Mouse (Mus musculus) layer of hippocampus, adult 2 months (tissue): ENCODE measurements around the gene Ndufb4. TPM values are rescaled to one million over a fixed set of nuclear protein-coding genes. Genes with fewer than 3 reads are reported as not detected.

Experiments used
- DNase-seq, 2 experiments: peaks; one replicate each; pipeline ENCODE4 v3.0.0; 2022; ENCODE audit warnings: low spot score in 2 of 2
- H3K27ac ChIP-seq: fragments of 200-600 bp; 2 replicates; pipeline ENCODE4 v1.8.1; 2022
- H3K4me3 ChIP-seq: fragments of 200-600 bp; 2 replicates; pipeline ENCODE4 v1.8.1; 2022; ENCODE audit warnings: mild to moderate bottlenecking
- CTCF ChIP-seq: fragments of 200-600 bp; conservative IDR thresholded peaks from 2 replicates; pipeline ENCODE4 v1.8.1; 2022; ENCODE audit warnings: antibody characterized with exemption, mild to moderate bottlenecking, moderate library complexity
- total RNA-seq, 2 experiments: library from RNA; stranded (reverse); gene quantifications; 2 replicates each; pipeline ENCODE4 v1.2.3; 2021

Gene Ndufb4
- total RNA-seq, 2 experiments from 2014 or later = 83.1 to 94.7 TPM

DNA sequence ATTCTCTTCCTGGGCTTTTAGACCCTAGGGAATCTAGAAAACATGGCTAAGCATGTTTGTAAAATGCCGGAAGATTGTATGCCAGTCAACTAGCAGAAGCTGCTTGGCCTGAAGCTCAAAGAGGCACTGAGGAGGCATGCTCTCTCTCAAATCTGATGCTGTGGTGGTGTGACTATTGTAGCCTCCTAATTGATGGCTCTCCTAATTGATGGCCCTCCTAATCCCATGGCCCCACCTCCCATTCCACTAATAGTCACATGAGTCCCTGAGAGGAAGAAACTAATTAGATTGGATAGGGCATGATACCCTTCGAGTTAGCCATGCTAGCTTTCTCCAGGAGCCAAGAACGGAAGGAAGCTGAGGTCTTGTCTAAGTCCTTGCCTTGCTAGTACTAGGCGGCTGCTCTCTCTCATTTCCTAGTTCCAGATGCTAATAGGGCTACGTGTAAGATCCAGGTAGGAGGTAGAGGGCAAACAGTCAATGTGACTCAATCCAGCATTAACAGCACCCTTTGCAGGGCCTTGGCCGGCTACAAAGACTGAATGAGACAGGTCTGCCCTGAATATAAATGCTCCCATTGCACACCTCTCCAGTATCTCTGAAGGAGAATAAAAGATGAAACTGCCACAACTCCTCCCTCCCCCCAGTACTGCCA is 31.8 kb upstream of the Ndufb4 start:
- no peak for TF ChIP-seq CTCF
- Histone ChIP-seq H3K27ac (peak overlapping the region; percentile 53), H3K4me3 (no peak overlapping the region)
- no peak for DNase-seq

DNA sequence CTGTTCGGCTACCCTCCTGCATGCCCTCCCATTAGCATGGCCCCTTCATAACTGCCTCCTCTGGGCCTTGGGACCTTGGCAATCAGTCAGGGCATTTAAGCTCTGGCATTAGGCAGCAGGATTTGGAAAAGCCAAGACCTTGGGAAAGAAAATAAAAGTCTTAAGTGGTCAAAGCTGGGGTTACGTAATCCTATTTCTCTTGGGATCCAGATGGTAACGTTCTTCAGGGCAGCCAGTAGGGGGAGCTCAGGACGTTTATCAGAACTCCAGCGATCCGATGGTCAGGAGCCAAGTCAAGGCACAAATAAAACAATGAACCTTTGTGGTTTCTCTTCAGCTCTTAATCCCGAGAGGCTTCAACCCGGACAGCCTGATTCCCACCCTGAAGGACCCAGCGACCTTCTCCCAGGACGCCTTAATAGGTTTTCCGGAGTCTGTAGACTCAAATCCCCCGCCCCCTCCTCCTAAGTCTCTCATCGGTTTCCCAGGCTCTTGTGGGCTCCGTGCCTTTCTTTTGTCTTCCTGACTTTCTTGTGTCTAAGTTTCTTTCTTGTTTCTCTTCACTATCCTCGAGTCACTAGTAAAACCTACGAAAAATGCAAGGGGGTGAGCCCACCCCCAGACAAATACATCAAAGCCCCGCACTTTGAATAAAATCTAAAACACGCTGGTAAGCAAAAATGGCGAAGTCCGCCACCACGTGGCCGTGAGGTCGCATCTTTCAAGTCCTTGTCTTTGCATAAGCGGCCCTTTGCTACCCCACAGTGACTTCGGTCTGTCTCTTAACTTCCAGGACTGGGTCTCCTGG is 30.6 kb upstream of the Ndufb4 start:
- peak; percentile 81 for TF ChIP-seq CTCF
- Histone ChIP-seq H3K27ac (peak overlapping the region; percentile 98), H3K4me3 (peak overlapping the region; percentile 60)
- DNase-seq = peak; percentile 84 to 85

DNA sequence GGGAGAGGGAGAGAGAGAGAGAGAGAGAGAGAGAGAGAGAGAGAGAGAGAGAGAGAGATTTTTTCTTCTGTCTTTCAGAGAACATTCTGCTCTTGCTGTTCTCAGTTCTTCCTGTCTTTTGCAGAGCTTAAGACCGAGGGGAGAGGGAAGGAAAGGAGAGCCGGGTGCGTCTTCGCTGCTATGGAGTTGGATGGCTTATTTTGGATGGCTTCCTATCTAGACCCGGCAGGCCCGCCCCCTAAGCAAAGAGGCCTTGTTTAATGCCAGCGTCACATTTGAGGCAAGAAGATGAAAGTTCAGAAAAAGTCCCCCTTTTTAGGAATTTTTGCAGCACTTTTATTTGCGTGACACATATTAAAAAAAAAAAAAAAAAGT is 30.0 kb upstream of the Ndufb4 start:
- peak overlapping the region; percentile 98 for H3K27ac ChIP-seq
- peak; percentile 27 to 39 for DNase-seq
- TF ChIP-seq CTCF = no peak
- peak overlapping the region; percentile 60 for H3K4me3 ChIP-seq

DNA sequence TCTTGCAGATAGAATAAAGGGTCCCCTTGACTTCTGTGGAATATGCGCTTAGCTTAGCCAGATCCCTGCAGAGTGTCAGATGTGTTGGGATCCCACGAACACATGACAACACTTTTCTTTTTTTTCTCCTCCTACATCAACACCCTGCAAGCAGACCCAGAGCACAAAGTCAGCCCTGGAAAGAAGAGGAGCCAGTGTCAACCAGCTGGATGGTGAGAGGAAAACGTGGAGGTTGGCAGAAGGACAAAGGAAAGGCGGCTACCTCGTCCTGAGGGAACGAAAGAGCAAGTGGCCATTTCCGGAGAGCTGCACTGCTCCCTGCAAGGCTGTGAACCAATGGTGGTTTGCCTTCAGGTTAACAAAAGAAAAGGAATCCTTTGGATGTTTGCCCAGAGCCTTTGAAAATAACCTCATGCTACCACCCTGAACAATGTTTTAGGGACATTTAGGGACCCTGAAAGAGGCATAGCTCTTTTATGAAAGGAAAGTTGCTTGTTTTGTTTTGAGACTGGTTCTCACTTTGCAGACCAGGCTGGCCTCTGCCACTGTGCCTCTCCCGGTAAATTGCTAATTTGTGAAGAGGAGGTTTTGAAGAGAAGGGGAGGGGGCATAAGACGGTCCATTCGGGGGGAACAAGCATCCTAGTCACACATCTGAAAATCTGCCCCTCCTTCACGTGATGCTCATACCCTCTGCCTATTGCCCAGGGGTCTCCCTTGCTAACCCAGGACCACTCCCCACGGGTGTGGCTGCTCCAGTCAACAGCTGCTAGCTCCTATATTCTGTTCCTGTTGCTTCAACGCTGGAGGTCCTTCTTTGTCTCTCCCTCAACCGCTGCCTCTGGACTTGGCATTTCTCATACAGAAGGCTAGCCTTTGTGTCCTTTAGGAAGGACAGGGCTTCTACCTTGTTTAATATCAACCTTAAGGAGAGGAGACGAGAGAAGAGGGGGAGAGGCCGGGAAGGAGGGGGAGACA is 29.2 kb upstream of the Ndufb4 start:
- no peak for TF ChIP-seq CTCF
- peak overlapping the region; percentile 26 for H3K4me3 ChIP-seq
- DNase-seq = peak in 1 of 2 experiments; percentile 24

DNA sequence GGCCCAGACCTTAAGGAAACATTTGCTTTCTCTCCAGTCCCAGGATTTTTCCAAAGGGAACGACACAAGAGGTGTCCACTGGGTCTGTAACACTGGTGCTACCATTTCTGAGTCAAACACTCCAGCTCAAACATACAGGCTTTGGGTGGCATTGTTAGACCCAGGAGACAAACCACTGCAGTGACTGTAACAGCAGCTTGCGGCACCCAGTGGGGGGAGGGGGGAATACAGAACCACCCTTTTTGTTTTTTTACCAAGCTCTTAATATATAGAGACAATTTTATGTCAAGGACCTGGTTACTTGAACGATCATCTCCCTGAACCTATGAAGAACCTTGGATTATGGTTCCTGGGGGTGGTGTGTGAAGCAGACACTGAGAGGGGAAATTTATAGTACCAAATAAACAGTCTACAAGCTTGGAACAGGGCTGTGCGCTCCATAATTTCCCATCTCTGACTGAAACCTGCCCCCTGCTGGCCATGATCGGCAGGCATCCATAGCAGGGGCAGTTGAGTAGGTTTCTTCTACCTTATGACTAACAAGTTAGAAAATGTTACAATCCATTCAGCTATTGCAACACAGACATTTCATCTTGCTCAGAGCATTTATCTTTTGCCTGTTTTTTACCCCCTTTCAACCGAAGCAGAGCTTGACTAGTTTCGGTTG is 28.2 kb upstream of the Ndufb4 start:
- H3K4me3 ChIP-seq = peak overlapping the region; percentile 26; the same call in 1 of the 2 replicates
- peak overlapping the region; percentile 98 for H3K27ac ChIP-seq
- DNase-seq = peak; percentile 91 to 97
- TF ChIP-seq CTCF = peak; percentile 91

More for the DNA sequence above, 29.2 kb upstream of the Ndufb4 start:
- H3K27ac ChIP-seq = peak overlapping the region; percentile 98

DNA sequence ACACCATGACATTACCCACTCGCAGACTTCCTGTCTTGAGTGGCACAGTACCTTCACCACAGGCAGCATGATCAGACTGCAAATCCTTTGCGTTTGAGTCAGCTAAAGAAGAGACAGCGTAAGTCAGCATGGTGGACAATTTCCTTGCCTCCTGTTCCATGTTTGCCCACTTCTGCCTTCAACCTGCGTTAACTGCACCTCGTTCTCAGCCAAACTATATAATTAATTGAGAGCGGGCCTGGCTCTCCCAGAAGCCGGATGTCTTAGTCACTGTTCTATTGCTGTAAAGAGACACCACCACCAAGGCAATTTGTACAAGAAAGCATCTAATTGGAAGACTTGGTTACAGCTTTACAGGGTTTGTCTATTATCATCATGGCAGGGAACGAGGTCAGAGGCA is 26.6 kb upstream of the Ndufb4 start:
- DNase-seq = no peak
- Histone ChIP-seq H3K27ac (0 out of 2 replicates have a peak overlapping the region, but pooled peaks have one; percentile 53), H3K4me3 (no peak overlapping the region)
- no peak for TF ChIP-seq CTCF

DNA sequence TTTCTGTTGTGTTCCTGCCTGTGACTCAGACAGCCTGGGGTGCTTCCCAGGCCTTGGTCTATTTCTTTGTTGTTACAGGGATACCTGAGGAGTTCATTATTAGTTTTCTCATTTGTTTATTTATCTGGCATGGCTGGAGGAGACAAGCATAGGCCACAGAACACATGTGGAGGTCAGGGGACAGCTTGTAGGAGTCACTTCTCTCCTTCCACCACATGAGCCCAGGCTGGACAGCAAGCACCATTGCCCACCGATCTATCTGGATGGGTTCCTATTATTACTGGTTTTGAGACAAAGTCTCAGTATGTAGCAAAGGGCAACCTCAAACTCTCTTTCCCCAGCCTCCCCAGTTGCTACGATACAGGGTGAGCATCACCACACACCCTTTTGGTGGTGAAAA is 26.0 kb upstream of the Ndufb4 start:
- Histone ChIP-seq H3K27ac (peak overlapping the region; percentile 7; the same call in 1 of the 2 replicates), H3K4me3 (no peak overlapping the region)
- TF ChIP-seq CTCF = no peak
- DNase-seq = no peak

DNA sequence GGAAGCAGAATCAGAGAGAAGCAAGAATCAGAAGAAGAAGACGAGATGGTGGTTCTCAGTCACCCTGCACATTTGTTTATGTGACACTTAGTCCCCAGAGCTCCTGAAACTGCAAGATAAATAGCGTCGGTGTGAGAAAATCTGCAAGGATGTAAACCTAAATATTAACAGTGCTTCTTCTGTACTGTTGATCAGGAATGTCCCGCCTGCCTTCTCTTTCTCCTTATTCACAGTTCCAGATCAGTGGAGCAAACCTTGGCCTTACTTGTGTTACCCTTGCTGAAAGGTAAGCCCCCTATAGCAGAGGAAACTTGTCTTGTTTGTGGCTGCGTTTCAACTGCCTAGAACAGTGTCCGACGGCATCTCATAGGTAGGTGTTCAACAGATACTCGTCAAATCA is 23.3 kb upstream of the Ndufb4 start:
- Histone ChIP-seq H3K27ac (0 out of 2 replicates have a peak overlapping the region, but pooled peaks have one; percentile 64), H3K4me3 (no peak overlapping the region)
- no peak for TF ChIP-seq CTCF
- no peak for DNase-seq

DNA sequence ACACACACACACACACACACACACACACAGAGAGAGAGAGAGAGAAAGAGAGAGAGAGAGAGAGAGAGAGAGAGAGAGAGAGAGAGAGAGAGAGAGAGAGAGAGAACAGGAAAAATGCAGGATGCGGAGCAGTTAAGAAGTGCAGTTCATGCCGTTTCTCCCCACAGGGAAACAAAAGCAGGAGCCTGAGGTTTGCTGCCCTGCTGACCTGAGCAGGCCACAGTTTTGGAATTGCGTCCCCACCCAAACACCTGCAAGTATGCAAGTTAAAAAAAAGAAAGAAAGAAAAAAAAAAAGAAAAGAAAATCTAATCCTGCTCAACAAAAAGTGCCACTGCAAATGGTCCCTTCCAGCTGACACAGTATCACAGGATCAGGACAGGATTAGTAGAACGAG is 22.4 kb upstream of the Ndufb4 start:
- no peak for DNase-seq
- Histone ChIP-seq H3K27ac (peak overlapping the region; percentile 64; the same call in 1 of the 2 replicates), H3K4me3 (no peak overlapping the region)
- TF ChIP-seq CTCF = no peak

DNA sequence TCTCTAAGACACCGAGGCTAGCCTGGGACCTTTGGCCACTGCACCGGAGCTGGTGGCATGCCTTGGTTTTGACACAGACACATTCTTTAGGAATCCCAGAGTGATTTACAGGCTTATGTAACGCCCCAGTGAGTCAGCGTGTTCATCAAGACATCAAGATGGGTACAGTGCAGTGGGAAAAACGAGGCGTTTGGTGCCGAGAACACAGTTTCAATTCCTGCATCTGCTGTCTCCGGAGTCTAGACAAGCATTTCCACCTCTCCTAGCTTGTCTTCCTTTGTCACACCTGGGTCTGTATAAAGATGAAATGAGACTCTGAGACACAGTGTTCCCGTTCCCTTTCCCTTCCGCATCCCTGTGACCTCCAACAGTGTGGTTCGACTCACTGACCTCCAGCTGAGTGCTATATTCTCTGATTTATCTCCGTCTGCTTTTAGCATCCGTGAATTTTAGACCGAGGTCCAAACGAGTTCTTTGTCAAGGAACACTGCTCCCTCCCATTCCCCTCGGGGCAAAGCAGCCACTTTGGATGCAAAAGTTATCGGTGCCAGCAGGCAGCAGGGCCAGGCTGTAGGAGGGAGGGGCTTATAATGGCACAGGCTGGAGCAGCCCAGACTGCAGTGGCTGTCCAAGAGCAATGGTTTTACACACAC is 21.9 kb upstream of the Ndufb4 start:
- peak; percentile 39 to 76 for DNase-seq
- TF ChIP-seq CTCF = no peak
- Histone ChIP-seq H3K27ac (peak overlapping the region; percentile 90), H3K4me3 (peak overlapping the region; percentile 38)

DNA sequence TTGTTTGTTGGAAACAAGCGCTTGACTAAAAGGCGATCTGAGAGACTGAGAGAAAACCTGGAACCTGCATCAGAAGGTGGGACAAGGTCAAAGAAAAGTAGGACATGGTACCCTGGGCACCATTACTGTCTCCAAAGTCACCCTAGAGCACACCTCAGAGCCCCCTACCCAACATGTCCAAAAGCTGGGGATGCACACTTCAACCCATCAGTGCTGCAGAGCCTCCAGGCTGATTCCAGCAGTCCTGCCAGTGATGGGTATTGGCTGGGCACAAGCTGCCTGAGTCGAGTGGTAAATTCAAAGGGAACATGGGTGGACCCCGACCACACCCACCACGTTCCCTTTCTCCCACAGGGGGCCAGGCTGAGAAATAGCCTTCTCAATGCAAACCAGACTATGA is 21.1 kb upstream of the Ndufb4 start:
- no peak for TF ChIP-seq CTCF
- DNase-seq = no peak
- Histone ChIP-seq H3K27ac (peak overlapping the region; percentile 90), H3K4me3 (no peak overlapping the region)
